Mouse (Mus musculus): ENCODE data around the gene Slc26a9. TPM values are rescaled to one million over a fixed set of nuclear protein-coding genes. Genes with fewer than 3 reads are reported as not detected.

Slc26a9 gene
- polyA plus RNA-seq, 1 experiment from 2014 or later = not detected

DNA sequence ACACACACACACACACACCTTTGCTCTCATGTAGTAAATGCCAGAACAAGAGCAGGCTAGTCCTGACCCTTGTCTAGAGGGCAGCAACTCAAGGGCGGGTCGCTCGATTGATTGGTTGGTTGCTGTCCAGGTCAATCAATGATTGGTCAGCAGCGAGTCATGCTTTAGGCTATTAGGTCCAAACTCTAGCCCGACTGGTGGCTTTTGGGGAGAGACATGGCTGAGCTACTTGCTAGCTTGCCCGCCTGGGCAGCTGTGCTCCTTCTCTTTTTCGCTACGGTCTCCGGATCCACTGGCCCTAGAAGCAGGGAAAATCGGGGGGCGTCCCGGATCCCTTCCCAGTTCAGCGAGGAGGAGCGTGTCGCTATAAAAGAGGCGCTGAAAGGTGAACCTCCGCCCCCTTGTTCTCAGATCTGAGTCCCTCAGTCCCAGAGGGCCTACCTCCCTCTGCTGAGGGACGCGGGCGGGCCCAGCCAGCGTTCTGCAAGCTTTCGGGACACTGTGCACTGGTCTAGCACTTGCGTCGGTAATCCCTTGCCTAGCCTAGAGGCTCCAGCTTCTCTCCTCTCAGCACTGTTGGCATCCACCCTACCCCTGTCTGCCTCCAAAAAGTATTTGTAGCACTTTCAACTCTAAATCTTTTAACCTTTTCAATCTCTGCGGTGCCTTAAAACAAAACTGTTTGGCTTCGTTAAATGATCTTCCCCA, 53.5 kb downstream of the Slc26a9 start, which contains the start of gene Pm20d1:
Gene Pm20d1, plus strand, starts transcription at position 180 of the 708 bp plus-strand sequence.
- H3K27ac ChIP-seq (replicated peaks) = no peak within 1 kb of the TSS
- peak within 1 kb of the TSS; percentile 24 for H3K9ac ChIP-seq (replicated peaks)
- H3K27me3 ChIP-seq = no peaks in the 10 kb centered on the region; the same call in none of the 2 replicates
- H3K4me2 ChIP-seq (replicated peaks) = peak within 1 kb of the TSS; percentile 53
- H3K4me1 ChIP-seq = peaks cover 6% of the 10 kb centered on the region
- no peaks in the 10 kb centered on the region for H3K9me3 ChIP-seq
- no peaks in the 10 kb centered on the region for H3K36me3 ChIP-seq
- peak; percentile 34; the same call in 1 of the 2 replicates for ATAC-seq (ENCODE audit: low FRiP score, low read depth)
- 7% methylated on average over 26 of the region's 26 CpGs for WGBS
- peak within 1 kb of the TSS; percentile 31 for H3K4me3 ChIP-seq

DNA sequence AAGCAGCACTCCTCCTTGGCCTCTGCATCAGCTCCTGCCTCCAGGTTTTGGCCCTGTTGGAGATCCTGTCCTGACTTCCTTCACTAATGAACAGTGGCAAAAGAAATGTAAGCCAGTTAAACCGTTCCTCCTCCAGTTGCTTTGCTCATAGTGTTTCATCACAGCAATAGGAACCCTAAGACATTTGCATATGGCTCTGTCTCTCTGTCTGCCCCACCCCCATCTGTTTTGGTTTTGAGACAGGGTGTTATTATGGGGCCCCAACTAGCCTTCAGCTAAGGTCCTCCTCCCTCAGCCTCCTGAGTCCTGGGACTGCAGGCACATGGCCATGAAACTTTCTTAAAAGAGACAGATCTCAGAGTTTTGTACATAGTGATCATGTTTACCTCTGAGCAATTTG, 56.2 kb downstream of the Slc26a9 start:
- Histone ChIP-seq H3K9me3 (no peaks in the 10 kb centered on the region), H3K27ac (replicated peaks) (no peak overlapping the region), H3K4me2 (replicated peaks) (no peak overlapping the region), H3K4me1 (peaks cover 6% of the 10 kb centered on the region), H3K27me3 (no peaks in the 10 kb centered on the region; the same call in none of the 2 replicates), H3K9ac (replicated peaks) (no peak overlapping the region), H3K4me3 (no peak overlapping the region), H3K36me3 (no peaks in the 10 kb centered on the region)
- WGBS = 63% methylated on average over 1 of the region's 1 CpGs
- no peak for ATAC-seq (ENCODE audit: low FRiP score, low read depth)

DNA sequence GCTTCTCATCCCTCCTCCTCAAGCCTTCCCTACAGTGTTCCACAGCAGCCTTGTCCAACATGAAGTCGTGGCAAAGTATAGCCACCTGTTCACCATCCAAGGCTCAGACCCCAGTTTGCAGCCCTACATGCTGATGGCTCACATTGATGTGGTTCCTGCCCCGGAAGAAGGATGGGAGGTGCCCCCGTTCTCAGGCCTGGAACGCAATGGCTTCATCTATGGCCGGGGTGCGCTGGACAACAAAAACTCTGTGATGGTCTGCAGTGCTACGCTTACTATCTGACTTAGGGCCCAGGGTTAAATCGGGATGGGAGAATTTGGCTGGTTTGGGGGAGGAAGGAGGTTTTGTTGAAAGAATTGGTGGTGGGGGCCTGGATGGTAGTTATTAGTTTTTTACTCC, 57.2 kb downstream of the Slc26a9 start:
- Histone ChIP-seq H3K4me3 (no peak overlapping the region), H3K9me3 (no peaks in the 10 kb centered on the region), H3K27me3 (no peaks in the 10 kb centered on the region; the same call in none of the 2 replicates), H3K36me3 (no peaks in the 10 kb centered on the region), H3K9ac (replicated peaks) (no peak overlapping the region), H3K4me2 (replicated peaks) (no peak overlapping the region), H3K4me1 (peaks cover 6% of the 10 kb centered on the region), H3K27ac (replicated peaks) (no peak overlapping the region)
- WGBS = 91% methylated on average over 8 of the region's 8 CpGs
- ATAC-seq (ENCODE audit: low FRiP score, low read depth) = no peak

DNA sequence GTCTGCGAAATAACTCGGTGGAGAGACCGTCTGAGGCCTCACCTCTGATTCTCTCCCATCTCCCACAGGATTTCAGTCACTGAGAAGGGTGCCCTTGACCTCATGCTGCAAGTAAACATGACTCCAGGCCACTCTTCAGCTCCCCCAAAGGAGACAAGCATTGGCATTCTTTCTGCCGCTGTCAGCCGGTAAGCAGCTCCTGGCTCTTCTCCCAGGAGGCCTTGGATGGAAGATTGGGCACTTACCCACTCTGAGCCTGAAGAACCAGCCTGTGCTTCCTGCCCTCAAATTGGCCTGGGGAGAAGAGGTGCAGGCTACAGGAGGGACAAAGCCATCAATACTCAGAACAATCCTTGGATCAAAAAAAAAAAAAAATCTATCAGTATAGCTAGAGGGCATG, 58.8 kb downstream of the Slc26a9 start:
- ATAC-seq (ENCODE audit: low FRiP score, low read depth) = no peak
- no peaks in the 10 kb centered on the region for H3K9me3 ChIP-seq
- WGBS = 90% methylated on average over 5 of the region's 5 CpGs
- no peak overlapping the region for H3K4me3 ChIP-seq
- no peaks in the 10 kb centered on the region; the same call in 1 of the 2 replicates for H3K27me3 ChIP-seq
- no peak overlapping the region for H3K9ac ChIP-seq (replicated peaks)
- no peak overlapping the region for H3K4me2 ChIP-seq (replicated peaks)
- no peak overlapping the region for H3K27ac ChIP-seq (replicated peaks)
- 0 out of 2 replicates have a peak, but pooled peaks cover under 1% of the 10 kb centered on the region for H3K4me1 ChIP-seq
- no peaks in the 10 kb centered on the region for H3K36me3 ChIP-seq

DNA sequence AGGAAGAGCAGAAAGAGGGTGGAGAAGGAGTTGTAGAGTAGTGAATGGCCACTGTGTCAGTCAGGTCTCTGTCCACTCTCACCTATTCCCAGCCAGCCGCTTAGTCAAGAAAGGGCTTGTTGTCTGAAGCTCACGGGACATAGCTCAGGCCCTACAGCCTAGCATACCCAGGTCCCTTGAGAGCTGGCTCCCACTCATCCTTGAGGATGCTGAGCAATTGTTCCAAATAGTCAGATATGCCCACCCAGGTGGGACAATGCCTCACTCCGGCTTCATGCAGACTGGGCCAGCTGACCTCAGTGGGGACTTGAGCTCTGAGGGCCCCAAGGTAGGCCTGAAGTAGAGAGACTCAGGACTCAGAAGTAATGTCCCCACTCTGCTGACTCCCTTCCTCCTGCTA, 60.3 kb downstream of the Slc26a9 start:
- H3K4me2 ChIP-seq (replicated peaks) = no peak overlapping the region
- WGBS = 94% methylated on average over 3 of the region's 3 CpGs
- H3K9me3 ChIP-seq = no peaks in the 10 kb centered on the region
- no peak for ATAC-seq (ENCODE audit: low FRiP score, low read depth)
- no peaks in the 10 kb centered on the region for H3K4me1 ChIP-seq
- H3K36me3 ChIP-seq = no peaks in the 10 kb centered on the region
- no peak overlapping the region for H3K9ac ChIP-seq (replicated peaks)
- H3K27ac ChIP-seq (replicated peaks) = no peak overlapping the region
- H3K27me3 ChIP-seq = no peaks in the 10 kb centered on the region
- no peak overlapping the region for H3K4me3 ChIP-seq

DNA sequence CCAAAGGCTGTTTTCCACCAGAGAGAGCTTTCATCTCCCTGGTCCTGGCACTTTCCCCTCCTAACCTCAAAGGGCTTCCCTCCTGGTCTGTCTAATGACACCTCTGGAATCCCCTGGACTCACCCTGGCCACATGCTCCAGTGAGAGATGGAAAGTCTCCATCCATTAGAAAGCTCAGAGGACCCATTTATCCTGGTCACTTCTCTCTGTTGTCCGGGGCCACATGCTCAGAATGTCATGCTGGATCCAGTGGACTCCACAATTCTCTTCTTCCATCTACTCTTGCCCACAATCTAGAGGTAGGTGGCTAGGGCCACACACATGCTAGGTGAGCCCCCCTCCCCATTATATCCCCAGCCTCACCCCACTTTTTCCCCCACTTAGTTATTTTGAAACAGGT, 65.2 kb downstream of the Slc26a9 start:
- Histone ChIP-seq H3K4me2 (replicated peaks) (no peak overlapping the region), H3K27ac (replicated peaks) (no peak overlapping the region), H3K9ac (replicated peaks) (no peak overlapping the region), H3K4me3 (no peak overlapping the region), H3K9me3 (no peaks in the 10 kb centered on the region), H3K4me1 (no peaks in the 10 kb centered on the region), H3K36me3 (no peaks in the 10 kb centered on the region), H3K27me3 (no peaks in the 10 kb centered on the region)
- WGBS = 88% methylated on average over 1 of the region's 1 CpGs
- ATAC-seq (ENCODE audit: low FRiP score, low read depth) = no peak

DNA sequence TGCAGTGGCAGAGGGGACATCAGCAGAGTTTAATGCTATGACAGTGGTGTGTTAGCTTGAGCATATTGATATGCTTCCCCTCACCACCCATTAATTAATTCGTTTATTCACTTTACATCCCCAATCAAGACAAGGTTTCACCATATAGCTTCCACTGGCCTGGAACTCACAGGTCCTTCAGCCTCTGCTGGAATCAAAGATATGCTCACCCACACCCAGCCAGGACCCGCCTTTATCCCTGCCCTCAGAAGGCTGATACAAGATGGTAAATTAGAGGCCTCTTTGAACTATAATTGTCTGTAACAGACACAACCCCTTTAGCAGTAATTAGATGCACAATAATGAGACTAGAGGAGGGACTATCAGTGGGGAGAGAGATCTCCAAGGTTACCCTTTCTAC, 65.8 kb downstream of the Slc26a9 start:
- no peak overlapping the region for H3K4me3 ChIP-seq
- ATAC-seq (ENCODE audit: low FRiP score, low read depth) = no peak
- no peak overlapping the region for H3K4me2 ChIP-seq (replicated peaks)
- no peaks in the 10 kb centered on the region for H3K4me1 ChIP-seq
- H3K36me3 ChIP-seq = no peaks in the 10 kb centered on the region
- H3K27me3 ChIP-seq = no peaks in the 10 kb centered on the region
- WGBS = 69% methylated on average over 2 of the region's 2 CpGs
- no peaks in the 10 kb centered on the region for H3K9me3 ChIP-seq
- no peak overlapping the region for H3K9ac ChIP-seq (replicated peaks)
- H3K27ac ChIP-seq (replicated peaks) = no peak overlapping the region

DNA sequence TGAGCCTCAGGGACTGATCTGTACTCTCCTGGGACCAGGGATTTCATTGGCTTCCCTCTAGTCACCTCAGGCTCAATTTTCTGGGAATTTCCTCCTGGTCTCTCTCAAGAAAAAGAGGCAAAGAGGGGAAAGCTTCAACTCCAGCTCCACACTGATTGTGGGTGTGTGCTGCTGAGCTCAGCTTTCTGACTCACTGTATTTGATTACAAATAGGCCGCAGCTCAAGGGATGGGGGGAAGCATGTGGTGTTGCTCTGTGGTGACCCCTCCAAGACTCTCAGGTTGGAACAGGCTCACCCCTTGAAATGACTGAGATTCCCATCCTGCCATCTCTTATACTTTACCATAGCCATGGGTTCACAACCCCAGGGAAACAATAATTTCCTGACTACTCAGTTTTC, 67.6 kb downstream of the Slc26a9 start:
- H3K36me3 ChIP-seq = no peaks in the 10 kb centered on the region
- no peak for ATAC-seq (ENCODE audit: low FRiP score, low read depth)

DNA sequence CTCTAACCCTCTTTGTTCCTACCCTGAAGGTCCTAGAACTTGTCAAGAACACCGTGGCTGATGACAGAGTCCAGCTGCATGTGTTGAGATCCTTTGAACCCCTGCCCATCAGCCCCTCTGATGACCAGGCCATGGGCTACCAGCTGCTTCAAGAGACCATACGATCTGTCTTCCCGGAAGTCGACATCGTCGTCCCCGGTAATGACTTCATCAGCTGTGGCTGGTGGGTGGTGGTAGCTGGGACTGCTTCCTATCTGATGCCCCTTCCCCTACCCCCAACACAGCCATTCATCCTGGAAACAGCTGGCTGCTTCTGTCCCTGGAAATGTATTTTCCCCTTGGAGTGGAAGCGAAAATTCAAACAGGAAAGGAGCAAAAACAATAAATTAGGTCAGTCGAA, 68.2 kb downstream of the Slc26a9 start:
- H3K9ac ChIP-seq (replicated peaks) = no peak overlapping the region
- no peaks in the 10 kb centered on the region for H3K27me3 ChIP-seq
- 88% methylated on average over 9 of the region's 9 CpGs for WGBS
- no peaks in the 10 kb centered on the region for H3K36me3 ChIP-seq
- no peak overlapping the region for H3K4me2 ChIP-seq (replicated peaks)
- no peak for ATAC-seq (ENCODE audit: low FRiP score, low read depth)
- H3K4me3 ChIP-seq = no peak overlapping the region
- no peak overlapping the region for H3K27ac ChIP-seq (replicated peaks)
- H3K9me3 ChIP-seq = no peaks in the 10 kb centered on the region
- no peaks in the 10 kb centered on the region for H3K4me1 ChIP-seq

More for the DNA sequence above, 67.6 kb downstream of the Slc26a9 start:
- no peaks in the 10 kb centered on the region for H3K9me3 ChIP-seq
- no peak overlapping the region for H3K4me3 ChIP-seq
- WGBS = 90% methylated on average over 1 of the region's 1 CpGs
- H3K4me2 ChIP-seq (replicated peaks) = no peak overlapping the region
- H3K27me3 ChIP-seq = no peaks in the 10 kb centered on the region
- no peak overlapping the region for H3K9ac ChIP-seq (replicated peaks)
- H3K4me1 ChIP-seq = no peaks in the 10 kb centered on the region
- H3K27ac ChIP-seq (replicated peaks) = no peak overlapping the region

DNA sequence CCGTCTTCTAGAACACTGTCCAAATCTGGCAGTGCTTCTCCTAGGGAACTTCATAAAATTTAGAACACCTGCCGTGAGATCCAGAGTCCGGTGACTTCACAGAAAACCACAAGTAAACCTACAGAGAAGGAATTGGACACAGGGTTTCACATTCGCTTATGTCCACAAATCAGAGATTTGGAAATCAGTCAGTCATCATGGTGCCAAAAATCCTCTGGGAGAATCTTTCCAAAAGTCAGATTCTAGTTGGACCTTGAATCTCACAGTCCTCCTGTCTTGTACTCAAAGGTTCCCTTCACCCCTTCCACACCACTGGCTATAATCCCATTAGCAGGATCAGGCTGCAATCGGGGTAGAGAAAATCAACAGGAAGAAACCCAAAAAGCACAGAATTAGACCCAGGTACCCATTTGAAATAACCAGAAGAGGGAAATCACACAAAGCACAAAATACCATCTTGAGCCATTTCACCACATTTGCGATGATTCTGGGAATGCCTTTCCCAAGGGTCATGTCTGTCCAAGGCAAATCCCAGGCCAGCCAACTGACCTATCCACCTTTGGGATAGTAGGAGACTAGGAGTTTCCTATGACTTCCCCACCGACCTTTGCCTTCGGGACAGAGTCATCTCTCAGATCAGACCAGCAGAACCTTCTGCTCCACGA, 68.9 kb downstream of the Slc26a9 start:
- Histone ChIP-seq H3K36me3 (no peaks in the 10 kb centered on the region), H3K27me3 (no peaks in the 10 kb centered on the region), H3K4me2 (replicated peaks) (no peak overlapping the region), H3K4me1 (no peaks in the 10 kb centered on the region), H3K27ac (replicated peaks) (no peak overlapping the region), H3K9ac (replicated peaks) (no peak overlapping the region), H3K9me3 (no peaks in the 10 kb centered on the region), H3K4me3 (no peak overlapping the region)
- ATAC-seq (ENCODE audit: low FRiP score, low read depth) = no peak
- 83% methylated on average over 9 of the region's 9 CpGs for WGBS

DNA sequence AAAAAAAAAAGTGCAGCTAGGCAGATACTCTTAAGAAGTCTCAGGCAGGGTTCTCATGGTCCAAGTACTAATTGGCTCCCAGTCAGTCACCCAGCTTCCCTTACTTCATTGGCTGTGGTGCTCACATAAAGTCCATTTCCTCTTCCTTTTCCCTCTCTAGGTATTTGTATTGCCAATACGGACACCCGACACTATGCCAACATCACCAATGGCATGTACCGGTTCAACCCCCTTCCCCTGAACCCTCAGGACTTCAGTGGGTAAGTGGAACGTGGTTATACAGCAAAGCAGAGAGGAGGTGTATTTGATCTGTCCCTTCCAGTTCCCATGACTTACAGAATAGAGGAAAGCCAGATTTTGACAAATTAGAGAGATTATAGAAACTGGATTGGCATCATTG, 69.9 kb downstream of the Slc26a9 start:
- Histone ChIP-seq H3K27ac (replicated peaks) (no peak overlapping the region), H3K9me3 (no peaks in the 10 kb centered on the region), H3K4me2 (replicated peaks) (no peak overlapping the region), H3K36me3 (no peaks in the 10 kb centered on the region), H3K4me3 (no peak overlapping the region), H3K4me1 (no peaks in the 10 kb centered on the region), H3K27me3 (no peaks in the 10 kb centered on the region), H3K9ac (replicated peaks) (no peak overlapping the region)
- no peak for ATAC-seq (ENCODE audit: low FRiP score, low read depth)
- WGBS = 91% methylated on average over 4 of the region's 4 CpGs

DNA sequence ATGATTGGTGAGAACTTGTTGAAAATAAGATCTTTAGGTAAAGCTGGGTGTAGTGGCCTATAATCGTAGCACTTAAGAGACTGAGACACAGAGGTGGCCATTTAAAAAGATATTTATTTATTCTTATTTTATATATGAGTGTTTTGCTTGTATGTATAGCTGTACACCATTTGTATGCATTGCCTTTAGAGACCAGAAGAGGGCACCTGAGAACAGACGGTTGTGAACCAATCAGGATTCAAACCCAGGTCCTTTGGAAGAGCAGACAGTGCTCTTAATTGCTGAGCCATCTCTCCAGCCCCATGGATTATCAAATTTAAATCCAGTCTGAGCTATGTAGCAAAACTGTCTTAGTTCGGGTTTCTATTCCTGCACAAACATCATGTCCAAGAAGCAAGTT, 70.4 kb downstream of the Slc26a9 start:
- Histone ChIP-seq H3K4me2 (replicated peaks) (no peak overlapping the region), H3K9ac (replicated peaks) (no peak overlapping the region), H3K36me3 (no peaks in the 10 kb centered on the region), H3K4me1 (no peaks in the 10 kb centered on the region), H3K4me3 (no peak overlapping the region), H3K9me3 (no peaks in the 10 kb centered on the region), H3K27me3 (no peaks in the 10 kb centered on the region), H3K27ac (replicated peaks) (no peak overlapping the region)
- WGBS = 84% methylated on average over 3 of the region's 3 CpGs
- ATAC-seq (ENCODE audit: low FRiP score, low read depth) = no peak
